Mouse (Mus musculus): ENCODE measurements around the gene Tada2a.

GRCm38 (mm10) chr11:84141752-84142151 lies 12.4 kb upstream of the Tada2a start:
- TF ChIP-seq CTCF (IDR thresholded peaks at IDR 0.05; ENCODE audit: insufficient read depth, low read depth, low read length) (no peak), POLR2A (IDR thresholded peaks at IDR 0.05; ENCODE audit: insufficient read depth, low read depth, low read length) (no peak)
